Mouse (Mus musculus): ENCODE results near the gene Isy1.
A peak's percentile ranks its signal among the peaks of the same experiment; 100 is the strongest.

Gene Isy1

GRCm38 (mm10) chr6:87850155-87850899 lies 11.7 kb upstream of the Isy1 start:
- DNase-seq (ENCODE audit: low read depth, low spot score) = no peak

- DNase-seq (ENCODE audit: low read depth, low spot score) = no peak
Measured at GRCm38 (mm10) chr6:87849780-87850154, 11.2 kb upstream of the Isy1 start.

- DNase-seq (ENCODE audit: low read depth, low spot score) = peak; percentile 54
Measured at GRCm38 (mm10) chr6:87846813-87847212, 8.2 kb upstream of the Isy1 start.

GRCm38 (mm10) chr6:87845031-87845695 lies 6.6 kb upstream of the Isy1 start:
- DNase-seq (ENCODE audit: low read depth, low spot score) = no peak

- no peak for DNase-seq (ENCODE audit: low read depth, low spot score)
Measured at GRCm38 (mm10) chr6:87842254-87842653, 3.7 kb upstream of the Isy1 start.

GRCm38 (mm10) chr6:87841635-87842034 lies 3.0 kb upstream of the Isy1 start:
- no peak for DNase-seq (ENCODE audit: low read depth, low spot score)

- no peak for DNase-seq (ENCODE audit: low read depth, low spot score)
Measured at GRCm38 (mm10) chr6:87839797-87840341, 1.3 kb upstream of the Isy1 start.

GRCm38 (mm10) chr6:87835695-87836094 lies 2.9 kb downstream of the Isy1 start, which contains the start of gene Gm45140:
TSS of gene Gm45140 (minus strand) at chr6:87835795.
- no peak for DNase-seq (ENCODE audit: low read depth, low spot score)

GRCm38 (mm10) chr6:87820366-87820765 lies 18.2 kb downstream of the Isy1 start:
- DNase-seq (ENCODE audit: low read depth, low spot score) = no peak

GRCm38 (mm10) chr6:87814486-87814885 lies 24.1 kb downstream of the Isy1 start:
- no peak for DNase-seq (ENCODE audit: low read depth, low spot score)

GRCm38 (mm10) chr6:87812656-87813055 lies 25.9 kb downstream of the Isy1 start:
- DNase-seq (ENCODE audit: low read depth, low spot score) = no peak

- peak; percentile 84 for DNase-seq (ENCODE audit: low read depth, low spot score)
Measured at GRCm38 (mm10) chr6:87811675-87812338, 26.8 kb downstream of the Isy1 start, which contains the start of gene Rab43. TSS of gene Rab43 (minus strand) at chr6:87812164.

- peak; percentile 48 for DNase-seq (ENCODE audit: low read depth, low spot score)
Measured at GRCm38 (mm10) chr6:87810713-87811669, 27.6 kb downstream of the Isy1 start.

GRCm38 (mm10) chr6:87810311-87810710 lies 28.3 kb downstream of the Isy1 start:
- DNase-seq (ENCODE audit: low read depth, low spot score) = no peak

- no peak for DNase-seq (ENCODE audit: low read depth, low spot score)
Measured at GRCm38 (mm10) chr6:87809651-87810161, 28.9 kb downstream of the Isy1 start.

GRCm38 (mm10) chr6:87809144-87809543 lies 29.5 kb downstream of the Isy1 start:
- no peak for DNase-seq (ENCODE audit: low read depth, low spot score)

GRCm38 (mm10) chr6:87808521-87808920 lies 30.1 kb downstream of the Isy1 start:
- DNase-seq (ENCODE audit: low read depth, low spot score) = no peak

- DNase-seq (ENCODE audit: low read depth, low spot score) = no peak
Measured at GRCm38 (mm10) chr6:87807735-87808440, 30.7 kb downstream of the Isy1 start.

- no peak for DNase-seq (ENCODE audit: low read depth, low spot score)
Measured at GRCm38 (mm10) chr6:87806857-87807256, 31.7 kb downstream of the Isy1 start.

GRCm38 (mm10) chr6:87806028-87806427 lies 32.6 kb downstream of the Isy1 start:
- no peak for DNase-seq (ENCODE audit: low read depth, low spot score)
